Mouse (Mus musculus) bone marrow macrophage, adult 2 months (primary cell): Measurements from ENCODE around the gene Fignl2.

ENCODE experiments used
- CTCF ChIP-seq: IDR thresholded peaks from 2 replicates; pipeline ENCODE4 v1.5.1; 2012; ENCODE audit warnings: low read depth, mild to moderate bottlenecking, low read length, moderate library complexity
- POLR2A ChIP-seq: IDR thresholded peaks from 2 replicates; pipeline ENCODE4 v1.6.1; 2012; ENCODE audit warnings: mild to moderate bottlenecking, low read depth, low read length, borderline replicate concordance

GRCm38 (mm10) chr15:101068671-101069070 lies 9.7 kb downstream of the Fignl2 start:
- no peak for TF ChIP-seq CTCF
- TF ChIP-seq POLR2A: no peak
